Mouse (Mus musculus) liver, embryonic 14.5 days (tissue): ENCODE measurements around the gene Cops4. TPM values are rescaled to one million over a fixed set of nuclear protein-coding genes. Genes with fewer than 3 reads are reported as not detected.

Experiments used
- ATAC-seq: fragments of 200-750 bp; cut with Nextera tagmentation; 2 replicates; pipeline ENCODE4 v1.8.0; 2017; ENCODE audit warnings: moderate number of reproducible peaks, mild to moderate bottlenecking, moderate library complexity; ENCODE audit not compliant: insufficient read depth
- DNase-seq, 3 experiments: peaks; one replicate each; pipeline ENCODE4 v3.0.0-alpha.2; 2012 to 2013; ENCODE audit warnings: low read depth in 3 of 3, low spot score in 3 of 3
- H3K27ac ChIP-seq: fragments of 300-500 bp; sonication (generic); 2 replicates; pipeline ENCODE4 v1.5.1; 2014; ENCODE audit warnings: moderate library complexity, mild to moderate bottlenecking, control low read depth, inconsistent platforms
- H3K27me3 ChIP-seq: fragments of 300-500 bp; sonication (generic); 2 replicates; pipeline ENCODE4 v1.6.1; 2014; ENCODE audit warnings: mild to moderate bottlenecking, low read length, moderate library complexity; ENCODE audit not compliant: control insufficient read depth, insufficient read depth
- H3K36me3 ChIP-seq: fragments of 300-500 bp; sonication (generic); replicated peaks from 2 replicates; pipeline ENCODE4 v1.6.1; 2014; ENCODE audit warnings: low read depth; ENCODE audit not compliant: control insufficient read depth, insufficient read depth
- H3K4me1 ChIP-seq, 2 experiments: fragments of 200-500 bp in 1 of 2; fragments of 300-500 bp in 1 of 2; sonication (generic) in 1 of 2; replicated peaks; 2 replicates each; pipeline ENCODE4 v1.6.1; 2012 to 2014; ENCODE audit warnings: antibody characterized with exemption in 1 of 2, inconsistent platforms in 1 of 2, low read length in 1 of 2; ENCODE audit not compliant: control insufficient read depth in 2 of 2, insufficient read depth in 2 of 2
- H3K4me2 ChIP-seq: fragments of 300-500 bp; sonication (generic); 2 replicates; pipeline ENCODE4 v1.6.1; 2014; ENCODE audit warnings: low read depth, mild to moderate bottlenecking, control low read depth, moderate library complexity
- H3K4me3 ChIP-seq, 2 experiments: fragments of 200-500 bp in 1 of 2; fragments of 300-500 bp in 1 of 2; sonication (generic) in 1 of 2; 2 replicates each; pipeline ENCODE4 v1.5.1; 2012 to 2014; ENCODE audit warnings: low read depth in 2 of 2, low read length in 2 of 2, mild to moderate bottlenecking in 2 of 2, control low read depth in 1 of 2, inconsistent platforms in 1 of 2, moderate library complexity in 1 of 2; ENCODE audit not compliant: insufficient read depth in 1 of 2
- H3K9ac ChIP-seq: fragments of 300-500 bp; sonication (generic); replicated peaks from 2 replicates; pipeline ENCODE4 v1.6.1; 2014; ENCODE audit warnings: mild to moderate bottlenecking, control low read depth, moderate library complexity
- H3K9me3 ChIP-seq: fragments of 300-500 bp; sonication (generic); 2 replicates; pipeline ENCODE4 v1.6.1; 2016; ENCODE audit warnings: low read length, mixed read lengths; ENCODE audit not compliant: control insufficient read depth
- CTCF ChIP-seq: IDR thresholded peaks from 2 replicates; pipeline ENCODE4 v1.5.1; 2016; ENCODE audit warnings: antibody characterized with exemption, low read depth, control low read depth
- EP300 ChIP-seq: IDR thresholded peaks from 2 replicates; pipeline ENCODE4 v1.6.1; 2016; ENCODE audit warnings: antibody characterized with exemption, low read depth
- WGBS: fragments of 180-500 bp; shearing (Covaris S2); extraction: QIAGEN DNeasy Blood & Tissue Kit; methylation state at CpG from one replicate; pipeline ENCODE4 v1.1.7; 2014; ENCODE audit not compliant: insufficient replicate concordance; 5-methylcytosine and 5-hydroxymethylcytosine counted together
- microRNA-seq: library from miRNA; unstranded; fragments of <30 nt; microRNA quantifications from one replicate; pipeline ENCODE4, GENCODE M21; 2016
- polyA plus RNA-seq, 2 experiments: library from polyadenylated mRNA; depleted of rRNA in 1 of 2; stranded (reverse) in 1 of 2; unstranded in 1 of 2; fragments of >200 nt; fragmentation: Nextera tagmentation in 1 of 2; extraction: Ambion mirVana in 1 of 2; gene quantifications; 2 replicates each; pipeline versions ENCODE4 v1.2.1 to v1.2.3; 2012 to 2014

Gene Cops4
- polyA plus RNA-seq, 2 experiments, result 28.2 to 70.9 TPM

DNA sequence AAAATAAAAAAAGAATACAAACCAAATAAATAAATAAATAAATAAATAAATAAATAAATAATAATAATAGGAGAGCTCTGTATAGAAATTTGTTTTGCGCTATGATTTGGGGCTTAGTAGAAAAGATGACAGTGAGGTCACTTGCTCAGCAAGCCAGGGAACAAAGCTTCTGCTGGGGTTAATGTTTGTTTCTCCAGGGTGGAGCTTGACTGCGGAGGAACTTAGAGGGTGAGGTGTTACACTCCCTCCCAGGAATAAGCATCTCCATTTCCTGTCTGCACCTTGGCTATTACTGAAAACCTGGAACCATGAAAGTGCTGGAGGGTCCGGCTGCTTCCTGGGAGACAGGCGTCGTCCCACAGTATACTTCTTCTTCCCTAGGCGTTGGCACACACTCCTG, 77.9 kb downstream of the Cops4 start:
- Histone ChIP-seq H3K9ac (no peak overlapping the region), H3K36me3 (no peaks in the 10 kb centered on the region), H3K4me1 (peaks cover 0 to 9% of the 10 kb centered on the region in 2 experiments; a peak in 1 of 4 replicates), H3K9me3 (no peaks in the 10 kb centered on the region), H3K4me3 (no peak overlapping the region), H3K27me3 (no peaks in the 10 kb centered on the region), H3K27ac (no peak overlapping the region), H3K4me2 (no peak overlapping the region)
- no peak for DNase-seq
- ATAC-seq, result no peak
- no peak for TF ChIP-seq CTCF
- TF ChIP-seq EP300, result no peak
- 77% methylated on average over 6 of the region's 6 CpGs for WGBS

Small RNA genes lying within 50 kb of the gene (microRNA-seq; reads per million reads assigned to microRNA genes)
- gene Gm23222, result not detected

Other genes with a start within 250 kb of the Cops4 start
- 48.5 and 56.2 TPM in 2 replicates for gene Sec31a, start 102.1 kb upstream of the Cops4 start, polyA plus RNA-seq (2012; rRNA removed)
- 43.6 and 44.8 TPM in 2 replicates for gene Sec31a, start 102.1 kb upstream of the Cops4 start, polyA plus RNA-seq (2014; fragmentation: Nextera tagmentation; extraction: Ambion mirVana)
- 5.7 and 8.5 TPM in 2 replicates for gene Lin54, start 17.7 kb upstream of the Cops4 start, polyA plus RNA-seq (2012; rRNA removed)
- 11.0 and 12.0 TPM in 2 replicates for gene Lin54, start 17.7 kb upstream of the Cops4 start, polyA plus RNA-seq (2014; fragmentation: Nextera tagmentation; extraction: Ambion mirVana)
- gene Plac8, start 53.9 kb downstream of the Cops4 start, polyA plus RNA-seq (2012; rRNA removed), result 64.3 and 87.8 TPM in 2 replicates
- gene Plac8, start 53.9 kb downstream of the Cops4 start, polyA plus RNA-seq (2014; fragmentation: Nextera tagmentation; extraction: Ambion mirVana), result 67.3 and 91.1 TPM in 2 replicates
- 19.2 and 23.8 TPM in 2 replicates for gene Coq2, start 156.8 kb downstream of the Cops4 start, polyA plus RNA-seq (2012; rRNA removed)
- gene Coq2, start 156.8 kb downstream of the Cops4 start, polyA plus RNA-seq (2014; fragmentation: Nextera tagmentation; extraction: Ambion mirVana), result 25.7 and 29.4 TPM in 2 replicates
- gene Hpse, start 201.4 kb downstream of the Cops4 start, polyA plus RNA-seq (2012; rRNA removed), result 1.2 and 1.4 TPM in 2 replicates
- 1.5 and 1.9 TPM in 2 replicates for gene Hpse, start 201.4 kb downstream of the Cops4 start, polyA plus RNA-seq (2014; fragmentation: Nextera tagmentation; extraction: Ambion mirVana)